Mouse (Mus musculus): ENCODE measurements at regions not wholly inside any gene's neighbourhood (a gene's known extent, or its start where the extent isn't known, plus 50 kb on each side); places are given as distances from the start of the nearest gene placed in this dataset.

GRCm38 (mm10) chr1:126916369-126916768, 85.8 kb upstream of the Nckap5 start:
- no peak for DNase-seq

GRCm38 (mm10) chr1:126911277-126912060, 80.9 kb upstream of the Nckap5 start:
- no peak for DNase-seq

GRCm38 (mm10) chr1:126907417-126907816, 76.8 kb upstream of the Nckap5 start:
- no peak for DNase-seq

- DNase-seq = no peak
These were observed 67.9 kb upstream of the Nckap5 start for GRCm38 (mm10) chr1:126898484-126898883.

GRCm38 (mm10) chr1:126896895-126897294, 66.3 kb upstream of the Nckap5 start:
- DNase-seq = no peak

GRCm38 (mm10) chr1:126880801-126881200, 50.2 kb upstream of the Nckap5 start:
- DNase-seq = no peak

Measured in heart, adult 11 months (tissue).